Mouse (Mus musculus): ENCODE data around the gene Phykpl.
A peak's percentile ranks its signal among the peaks of the same experiment; 100 is the strongest.
"Not testable (repeated sequence)": the region's sequence is repeated elsewhere in the genome, so short reads cannot be mapped to it uniquely, and the experiment has no call there.

The Phykpl gene

GRCm38 (mm10) chr11:51586411-51586810, 1.9 kb downstream of the Phykpl start:
- no peak for DNase-seq (ENCODE audit: low spot score)

- no peak for DNase-seq (ENCODE audit: low spot score)
Measured at GRCm38 (mm10) chr11:51587059-51587458, 2.5 kb downstream of the Phykpl start.

DNA sequence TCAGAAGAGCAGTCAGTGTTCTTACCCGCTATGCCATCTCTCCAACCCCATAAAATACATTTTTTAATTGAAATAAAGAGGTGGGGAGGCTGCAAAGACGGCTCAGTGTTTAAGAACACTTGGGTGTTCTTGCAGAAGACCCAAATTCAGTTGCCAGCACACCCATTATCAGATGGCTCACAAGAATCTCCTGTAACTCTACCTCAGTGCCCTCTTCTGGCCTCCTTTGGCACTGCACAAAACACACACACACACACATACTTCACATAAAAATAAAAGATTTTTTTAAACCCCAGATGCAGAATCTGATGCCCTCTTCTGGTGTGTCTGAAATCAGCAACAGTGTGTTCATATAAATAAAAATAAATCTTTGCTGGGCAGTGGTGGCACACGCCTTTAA, 4.3 kb downstream of the Phykpl start:
- no peak for DNase-seq (ENCODE audit: low spot score)

- DNase-seq (ENCODE audit: low spot score) = no peak
Measured at GRCm38 (mm10) chr11:51590002-51590401, 5.4 kb downstream of the Phykpl start.

GRCm38 (mm10) chr11:51591168-51591567, 6.6 kb downstream of the Phykpl start:
- peak; percentile 26 for DNase-seq (ENCODE audit: low spot score)

GRCm38 (mm10) chr11:51591915-51592314, 7.4 kb downstream of the Phykpl start:
- no peak for DNase-seq (ENCODE audit: low spot score)

GRCm38 (mm10) chr11:51593368-51593767, 8.8 kb downstream of the Phykpl start:
- DNase-seq (ENCODE audit: low spot score) = no peak

DNA sequence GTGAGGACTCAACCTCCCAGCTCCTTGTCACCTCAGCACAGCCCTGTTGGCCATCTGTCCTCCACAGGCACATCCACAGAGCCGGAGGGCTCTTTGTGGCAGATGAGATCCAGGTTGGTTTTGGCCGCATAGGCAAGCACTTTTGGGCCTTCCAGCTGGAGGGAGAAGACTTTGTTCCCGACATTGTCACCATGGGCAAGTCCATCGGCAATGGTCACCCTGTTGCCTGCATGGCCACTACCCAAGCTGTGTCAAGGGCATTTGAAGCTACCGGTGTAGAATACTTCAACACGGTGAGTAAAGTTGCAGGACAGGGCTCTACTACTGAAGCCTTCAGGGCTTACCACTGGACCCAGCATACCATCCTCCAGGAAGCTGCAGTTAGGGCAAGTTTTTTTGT, 9.3 kb downstream of the Phykpl start:
- DNase-seq (ENCODE audit: low spot score) = no peak

GRCm38 (mm10) chr11:51594715-51595350, 10.3 kb downstream of the Phykpl start:
- no peak for DNase-seq (ENCODE audit: low spot score)

- DNase-seq (ENCODE audit: low spot score) = peak; percentile 14
Measured at GRCm38 (mm10) chr11:51595459-51596083, 11.0 kb downstream of the Phykpl start.

- no peak for DNase-seq (ENCODE audit: low spot score)
Measured at GRCm38 (mm10) chr11:51597553-51597952, 13.0 kb downstream of the Phykpl start.

GRCm38 (mm10) chr11:51602253-51602652, 17.7 kb downstream of the Phykpl start:
- no peak for DNase-seq (ENCODE audit: low spot score)

DNA sequence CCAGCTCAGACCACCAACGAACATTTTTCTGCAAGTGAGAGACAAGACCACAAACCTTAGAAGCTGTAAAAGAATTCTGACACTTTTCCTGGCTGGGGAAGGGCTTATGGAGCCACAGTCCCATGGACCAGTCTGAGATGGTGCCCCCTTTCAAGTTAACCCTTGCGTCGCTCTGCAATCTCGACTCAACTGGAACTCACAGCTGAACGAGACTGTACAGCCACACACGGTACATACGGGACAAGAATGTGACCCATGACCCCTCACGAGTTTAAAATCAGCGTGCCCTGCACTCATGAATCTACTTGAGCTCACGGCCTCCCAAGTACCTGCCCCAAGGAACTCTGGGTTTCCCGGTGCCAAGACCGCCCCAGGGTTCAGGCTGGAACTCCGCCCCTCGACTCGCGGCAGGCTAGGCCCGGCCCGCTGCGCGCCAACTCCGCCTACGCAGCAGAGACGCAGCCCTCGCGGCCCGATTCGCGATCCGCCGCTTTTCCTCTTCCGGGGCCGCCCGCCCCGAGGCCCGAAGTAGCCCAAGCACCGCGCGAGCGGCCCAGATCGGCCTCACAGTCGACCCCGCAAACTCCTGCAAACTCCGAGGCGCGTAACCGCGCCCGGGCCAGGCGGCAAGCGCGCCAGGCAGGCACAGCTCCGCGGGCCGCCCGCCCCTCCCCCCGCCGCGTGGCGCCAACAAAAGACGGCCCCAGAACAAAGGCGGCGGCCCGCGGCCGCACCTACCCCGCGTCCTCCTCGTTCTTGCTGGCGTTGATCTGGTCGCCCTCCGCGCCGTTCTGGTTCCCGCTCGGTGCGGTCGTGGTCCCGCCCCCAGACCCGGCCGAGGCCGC, 21.3 kb downstream of the Phykpl start:
- DNase-seq (ENCODE audit: low spot score) = peak; percentile 88

GRCm38 (mm10) chr11:51606447-51607095, 22.0 kb downstream of the Phykpl start, which contains the start of gene Hnrnpab:
Hnrnpab (minus strand) TSS chr11:51606847.
- DNase-seq (ENCODE audit: low spot score) = peak; percentile 98

DNA sequence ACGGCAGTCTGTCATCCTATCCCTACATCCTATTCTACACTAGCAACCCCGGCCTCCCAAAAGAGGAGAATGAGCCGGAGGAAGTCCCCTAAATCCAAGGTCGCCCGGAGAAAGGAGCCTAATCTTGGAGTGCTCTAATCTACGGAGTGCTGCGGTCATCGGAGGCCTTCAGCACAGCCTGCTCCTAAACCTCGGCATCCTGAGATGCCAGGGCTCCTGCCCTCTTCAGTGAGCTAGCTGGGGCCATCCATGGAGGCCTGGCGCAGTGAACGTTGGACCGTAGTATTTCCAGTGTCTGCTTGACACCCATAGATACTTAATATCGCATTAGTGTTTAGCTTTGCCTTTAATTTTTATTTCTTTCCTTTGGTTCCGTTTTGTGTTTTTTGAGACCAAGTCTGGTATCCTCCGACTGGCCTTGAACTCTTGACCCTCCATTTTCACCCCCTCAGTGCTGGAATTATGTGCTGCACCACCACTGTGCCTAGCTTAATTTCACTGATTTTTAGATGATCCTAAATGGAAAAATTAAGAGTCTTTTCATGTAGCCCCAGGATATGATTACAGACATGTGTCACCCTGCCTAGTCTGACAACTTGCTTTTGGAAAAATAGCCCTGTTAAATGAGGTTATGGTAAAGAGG, 22.7 kb downstream of the Phykpl start:
- no peak for DNase-seq (ENCODE audit: low spot score)

GRCm38 (mm10) chr11:51609266-51609909, 24.8 kb downstream of the Phykpl start:
- no peak for DNase-seq (ENCODE audit: low spot score)

- not testable (repeated sequence) for DNase-seq (ENCODE audit: low spot score)
Measured at GRCm38 (mm10) chr11:51609940-51610339, 25.4 kb downstream of the Phykpl start.

DNA sequence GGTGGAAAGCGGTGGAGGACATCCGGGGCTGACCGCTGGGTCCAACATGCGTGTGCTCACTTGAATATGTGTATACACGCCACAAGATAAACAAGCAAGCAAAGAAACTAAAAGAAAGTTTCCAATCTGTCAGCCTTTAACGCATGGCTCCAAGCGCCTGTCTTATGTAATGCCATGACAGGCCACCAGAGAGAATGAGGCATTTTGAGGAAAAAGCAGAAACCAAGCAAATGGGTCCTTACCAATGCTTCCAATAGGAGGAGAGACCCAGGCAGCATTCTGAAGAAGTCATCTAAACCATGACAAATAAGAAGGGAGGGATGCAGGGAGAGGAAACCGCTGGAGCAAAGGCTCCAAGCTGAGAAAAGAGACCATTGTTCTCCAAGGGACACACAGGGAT, 29.7 kb downstream of the Phykpl start:
- no peak for DNase-seq (ENCODE audit: low spot score)

GRCm38 (mm10) chr11:51615129-51615528, 30.6 kb downstream of the Phykpl start:
- DNase-seq (ENCODE audit: low spot score) = peak; percentile 83

GRCm38 (mm10) chr11:51615601-51616000, 31.0 kb downstream of the Phykpl start:
- peak; percentile 85 for DNase-seq (ENCODE audit: low spot score)

DNA sequence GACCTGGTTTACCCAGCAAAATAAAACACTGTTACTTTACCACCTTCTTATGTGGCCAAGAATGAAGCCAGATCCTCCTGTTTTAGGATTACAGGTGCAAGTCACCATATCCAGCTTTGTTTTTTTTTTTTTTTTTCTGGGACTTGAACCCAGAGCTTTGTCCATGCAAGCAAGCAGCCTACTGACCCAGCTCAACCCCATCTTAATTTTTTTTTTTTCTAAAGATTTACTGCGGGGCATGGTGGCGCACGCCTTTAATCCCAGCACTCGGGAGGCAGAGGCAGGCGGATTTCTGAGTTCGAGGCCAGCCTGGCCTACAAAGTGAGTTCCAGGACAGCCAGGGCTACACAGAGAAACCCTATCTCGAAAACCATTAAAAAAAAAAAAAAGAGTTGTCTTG, 31.6 kb downstream of the Phykpl start:
- DNase-seq (ENCODE audit: low spot score) = not testable (repeated sequence)

Data from adipocyte (in vitro differentiated cells).